8 mouse cellular contexts compared by ENCODE assay signal in genomic region chr17:7927582-7928535, GRCm38 (mm10). TPM values are rescaled to one million over a fixed set of nuclear protein-coding genes. Genes with fewer than 3 reads are reported as not detected.
DNase-seq lines count a peak whose midpoint lies in the region; ATAC-seq lines count a peak whose summit lies in the region.

No protein-coding gene starts in this region.

- H3K36me3 ChIP-seq in kidney, embryonic 16.5 days (ENCODE audit: insufficient read depth, low read length): no peaks in the 10 kb centered on the region
- H3K36me3 ChIP-seq in liver, embryonic 11.5 days (ENCODE audit: control insufficient read depth, insufficient read depth, low read length): no peaks in the 10 kb centered on the region

- H3K4me2 ChIP-seq in kidney, embryonic 16.5 days (replicated peaks; ENCODE audit: low read depth, low read length): no peak overlapping the region
- no peak overlapping the region for H3K4me2 ChIP-seq in liver, embryonic 11.5 days

- no peak overlapping the region for H3K9ac ChIP-seq in kidney, embryonic 16.5 days (replicated peaks; ENCODE audit: low read length)
- H3K9ac ChIP-seq in liver, embryonic 11.5 days (ENCODE audit: low read depth, low read length): no peak overlapping the region

- 72% methylated on average over 24 of the region's 24 CpGs for WGBS in kidney, embryonic 16.5 days
- WGBS in liver, embryonic 11.5 days: 64% methylated on average over 24 of the region's 24 CpGs

- H3K4me1 ChIP-seq in kidney, embryonic 16.5 days (ENCODE audit: insufficient read depth, low read length): peaks cover 12% of the 10 kb centered on the region
- H3K4me1 ChIP-seq in liver, embryonic 11.5 days (replicated peaks; ENCODE audit: control insufficient read depth, insufficient read depth, low read length): no peaks in the 10 kb centered on the region; the same call in 1 of the 2 replicates

- H3K4me3 ChIP-seq in kidney, embryonic 16.5 days (ENCODE audit: low read length): no peak overlapping the region
- no peak overlapping the region for H3K4me3 ChIP-seq in liver, embryonic 11.5 days (ENCODE audit: low read depth, low read length)

- H3K9me3 ChIP-seq in kidney, embryonic 16.5 days (ENCODE audit: low read length): no peaks in the 10 kb centered on the region
- no peaks in the 10 kb centered on the region for H3K9me3 ChIP-seq in liver, embryonic 11.5 days (ENCODE audit: control insufficient read depth, low read length)

- H3K27me3 ChIP-seq in kidney, embryonic 16.5 days (ENCODE audit: insufficient read depth, low read length): no peaks in the 10 kb centered on the region
- H3K27me3 ChIP-seq in liver, embryonic 11.5 days (replicated peaks; ENCODE audit: control insufficient read depth, insufficient read depth, low read length): no peaks in the 10 kb centered on the region

- peak; percentile 45 for DNase-seq in kidney, adult 11 months
- peak; percentile 64 for DNase-seq in adrenal gland, adult 8-10 months
- DNase-seq in embryo, embryonic 9.5 days (ENCODE audit: extremely low spot score): peak; percentile 33
- peak; percentile 54 for DNase-seq in liver, embryonic 11.5 days (ENCODE audit: low spot score)
- peak; percentile 28 for DNase-seq in retina, adult 2 months (ENCODE audit: low read depth, low spot score)
- peak; percentile 89 for DNase-seq in thymus, postnatal 25 days

- no peak overlapping the region for H3K27ac ChIP-seq in kidney, embryonic 16.5 days (ENCODE audit: low read length)
- no peak overlapping the region for H3K27ac ChIP-seq in liver, embryonic 11.5 days (ENCODE audit: low read depth, low read length)

- ATAC-seq in kidney, embryonic 16.5 days (ENCODE audit: low FRiP score, low TSS enrichment): no peak
- peak; percentile 68 for ATAC-seq in inflammation-experienced regulatory T-cells, adult 6 months
- no peak for ATAC-seq in liver, embryonic 11.5 days (replicated peaks; ENCODE audit: low FRiP score)

RNA-seq across cellular contexts. Expression of gene Tagap, which starts 2.1 kb away (rescaled TPM):
- polyA plus RNA-seq in kidney, embryonic 16.5 days (2015; fragmentation: Nextera tagmentation; extraction: Ambion mirVana): 0.60 and 0.68 TPM in 2 replicates
- 1 to 10 TPM; 6.0 to 7.5 (median 6.9) TPM for total RNA-seq in adrenal gland, adult 8-10 months (2022)
- polyA plus RNA-seq in inflammation-experienced regulatory T-cells, adult 6 months (2017; shearing (Covaris generic)): 100 to 1,000 TPM in 1 of 3 experiments, 10 to 100 TPM in 2; 81.6 to 107 (median 90.7) TPM
- 0.48 and 0.53 TPM in 2 replicates for polyA plus RNA-seq in liver, embryonic 11.5 days (2014; fragmentation: Nextera tagmentation; extraction: Ambion mirVana)

RNA-seq across cellular contexts. Expression of gene Rsph3a, which starts 17.6 kb away (rescaled TPM):
- 60.3 and 65.3 TPM in 2 replicates for polyA plus RNA-seq in kidney, embryonic 16.5 days (2015; fragmentation: Nextera tagmentation; extraction: Ambion mirVana)
- total RNA-seq in adrenal gland, adult 8-10 months (2022): 10 to 100 TPM; 42.4 to 64.2 (median 45.2) TPM
- polyA plus RNA-seq in inflammation-experienced regulatory T-cells, adult 6 months (2017; shearing (Covaris generic)): 10 to 100 TPM; 17.7 to 30.0 (median 23.4) TPM
- 31.7 and 34.5 TPM in 2 replicates for polyA plus RNA-seq in liver, embryonic 11.5 days (2014; fragmentation: Nextera tagmentation; extraction: Ambion mirVana)

Comparison
In these comparisons a context has a peak if more than half of its experiments do, and no peak if none do; other contexts are left out.
1. DNase-seq: peak in every context shown above with its lines; median percentile 89 in thymus, postnatal 25 days; 64 in adrenal gland, adult 8-10 months; 54 in liver, embryonic 11.5 days; 45 in kidney, adult 11 months; 33 in embryo, embryonic 9.5 days; 28 in retina, adult 2 months.
2. RNA of gene Tagap, which starts 2.1 kb away (polyA plus RNA-seq): 81.6 to 107 TPM in inflammation-experienced regulatory T-cells, adult 6 months; 0.60 to 0.68 TPM in kidney, embryonic 16.5 days and 0.48 to 0.53 TPM in liver, embryonic 11.5 days; every median in the first group is over 10 times any median in the second.